Mouse (Mus musculus) embryonic facial prominence, embryonic 14.5 days (tissue): ENCODE measurements around the gene Med22. TPM values are rescaled to one million over a fixed set of nuclear protein-coding genes. Genes with fewer than 3 reads are reported as not detected.

Source experiments
- ATAC-seq: fragments of 200-750 bp; cut with Nextera tagmentation; 2 replicates; pipeline ENCODE4 v1.8.0; 2017; ENCODE audit warnings: low read depth, moderate number of reproducible peaks, moderate TSS enrichment
- DNase-seq: peaks from one replicate; pipeline ENCODE4 v3.0.0-alpha.2; 2015; ENCODE audit warnings: low spot score
- H3K27ac ChIP-seq: fragments of 300-500 bp; sonication (generic); replicated peaks from 2 replicates; pipeline ENCODE4 v1.5.1; 2014; ENCODE audit warnings: low read depth, mild to moderate bottlenecking, low read length, moderate library complexity
- H3K27me3 ChIP-seq: fragments of 300-500 bp; sonication (generic); replicated peaks from 2 replicates; pipeline ENCODE4 v1.6.1; 2014; ENCODE audit warnings: low read length; ENCODE audit not compliant: control insufficient read depth, insufficient read depth
- H3K36me3 ChIP-seq: fragments of 300-500 bp; sonication (generic); 2 replicates; pipeline ENCODE4 v1.6.1; 2014; ENCODE audit warnings: low read length, mixed read lengths; ENCODE audit not compliant: control insufficient read depth, insufficient read depth
- H3K4me1 ChIP-seq: fragments of 300-500 bp; sonication (generic); 2 replicates; pipeline ENCODE4 v1.6.1; 2014; ENCODE audit warnings: antibody characterized with exemption, low read length; ENCODE audit not compliant: control insufficient read depth, insufficient read depth
- H3K4me2 ChIP-seq: fragments of 300-500 bp; sonication (generic); 2 replicates; pipeline ENCODE4 v1.6.1; 2014; ENCODE audit warnings: low read depth, mild to moderate bottlenecking, low read length, moderate library complexity, mixed read lengths
- H3K4me3 ChIP-seq: fragments of 300-500 bp; sonication (generic); 2 replicates; pipeline ENCODE4 v1.5.1; 2014; ENCODE audit warnings: low read depth, mild to moderate bottlenecking, low read length
- H3K9ac ChIP-seq: fragments of 300-500 bp; sonication (generic); 2 replicates; pipeline ENCODE4 v1.6.1; 2014; ENCODE audit warnings: low read depth, mild to moderate bottlenecking, low read length, moderate library complexity, mixed read lengths
- H3K9me3 ChIP-seq: fragments of 300-500 bp; sonication (generic); 2 replicates; pipeline ENCODE4 v1.6.1; 2016; ENCODE audit warnings: low read length; ENCODE audit not compliant: control insufficient read depth
- WGBS: fragments of 180-500 bp; shearing (Covaris S2); extraction: QIAGEN DNeasy Blood & Tissue Kit; methylation state at CpG from one replicate; pipeline ENCODE4 v1.1.7; 2014; 5-methylcytosine and 5-hydroxymethylcytosine counted together
- polyA plus RNA-seq: library from polyadenylated mRNA; unstranded; fragments of >200 nt; fragmentation: Nextera tagmentation; extraction: Ambion mirVana; gene quantifications from 2 replicates; pipeline ENCODE4 v1.2.1, GENCODE M21; 2014

The Med22 gene
- polyA plus RNA-seq, result 30.6 and 36.3 TPM in 2 replicates

DNA sequence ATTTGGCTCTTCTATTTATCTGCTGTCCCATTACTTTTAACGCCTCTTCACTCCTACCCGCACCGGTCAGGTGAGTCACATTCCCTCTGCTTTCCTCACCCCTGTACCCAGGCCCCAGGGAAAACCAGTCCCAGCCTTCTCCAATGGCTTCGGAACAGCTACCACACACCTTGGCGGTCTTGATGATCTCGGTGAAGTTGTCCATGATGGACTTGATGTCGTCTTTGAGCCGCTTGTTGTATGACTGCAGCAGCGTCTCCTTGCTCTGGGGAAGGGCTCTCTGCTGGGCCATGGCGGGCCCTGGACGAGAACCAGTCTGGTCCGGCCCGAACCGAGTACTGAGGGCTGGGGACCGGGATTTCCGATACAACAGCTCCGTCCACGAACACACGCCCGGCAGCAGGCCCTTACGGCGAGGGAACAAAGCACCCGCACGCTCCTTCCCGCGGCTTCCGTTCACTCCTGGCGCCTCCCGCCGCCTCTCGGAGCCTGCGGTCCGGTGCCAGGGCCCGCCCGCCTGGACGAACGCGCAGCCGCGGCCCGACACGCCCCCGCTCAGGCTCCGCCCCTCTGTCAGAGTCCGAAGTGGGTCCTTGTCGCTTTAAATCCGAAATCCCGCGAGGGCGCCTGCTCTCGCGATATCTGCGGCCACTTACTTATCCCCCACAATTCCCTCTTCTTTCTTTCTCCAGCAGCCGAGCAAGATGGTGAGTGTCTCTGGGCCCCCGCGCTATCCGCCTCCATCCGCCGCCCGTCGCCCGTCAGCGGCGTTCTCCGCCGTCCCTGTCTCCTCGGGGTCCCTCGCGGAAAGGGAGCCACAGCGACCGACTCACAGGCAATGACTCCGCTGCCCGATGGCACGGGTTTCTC lies at the start of gene Med22, which contains the start of gene Rpl7a:
TSS of gene Med22 (minus strand) at position 554 of the 870 bp plus-strand sequence.
TSS of gene Rpl7a (plus strand) at position 641 of the 870 bp plus-strand sequence.
- Histone ChIP-seq H3K9ac (peak within 1 kb of the TSS; percentile 98), H3K27me3 (no peaks in the 10 kb centered on the region), H3K27ac (peak within 1 kb of the TSS; percentile 91), H3K4me1 (peaks cover 17% of the 10 kb centered on the region), H3K36me3 (peaks cover 69% of the 10 kb centered on the region), H3K4me2 (peak within 1 kb of the TSS; percentile 95), H3K4me3 (peak within 1 kb of the TSS; percentile 85), H3K9me3 (no peaks in the 10 kb centered on the region)
- under 1% methylated on average over 45 of the region's 74 CpGs for WGBS
- peak; percentile 94 for ATAC-seq
- DNase-seq, result peak; percentile 99

DNA sequence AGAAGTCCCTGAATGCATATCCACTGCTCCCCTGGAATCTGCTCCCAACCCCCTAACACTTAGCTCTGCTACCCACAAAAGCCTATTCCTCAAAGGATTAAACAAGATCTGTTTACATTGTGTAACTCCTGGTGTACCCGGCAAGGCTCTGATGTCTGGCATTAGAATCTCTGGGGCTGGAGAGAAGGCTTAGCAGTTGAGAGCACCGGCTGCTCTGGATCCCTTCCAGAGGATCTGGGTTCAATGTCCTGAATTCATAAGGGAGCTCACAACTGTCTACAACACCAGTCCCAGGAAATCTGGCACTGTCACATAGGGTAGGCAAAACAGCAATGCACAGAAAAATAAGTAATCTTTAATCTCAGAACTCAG lies 47.0 kb upstream of the Med22 start:
- no peaks in the 10 kb centered on the region for H3K9me3 ChIP-seq
- no peak overlapping the region for H3K9ac ChIP-seq
- no peaks in the 10 kb centered on the region for H3K4me1 ChIP-seq
- H3K36me3 ChIP-seq, result peaks cover 94% of the 10 kb centered on the region
- DNase-seq (no peak), ATAC-seq (no peak)
- H3K27me3 ChIP-seq, result no peaks in the 10 kb centered on the region
- WGBS, result 74% methylated on average over 2 of the region's 2 CpGs
- H3K4me3 ChIP-seq, result no peak overlapping the region
- H3K27ac ChIP-seq, result no peak overlapping the region
- no peak overlapping the region for H3K4me2 ChIP-seq

DNA sequence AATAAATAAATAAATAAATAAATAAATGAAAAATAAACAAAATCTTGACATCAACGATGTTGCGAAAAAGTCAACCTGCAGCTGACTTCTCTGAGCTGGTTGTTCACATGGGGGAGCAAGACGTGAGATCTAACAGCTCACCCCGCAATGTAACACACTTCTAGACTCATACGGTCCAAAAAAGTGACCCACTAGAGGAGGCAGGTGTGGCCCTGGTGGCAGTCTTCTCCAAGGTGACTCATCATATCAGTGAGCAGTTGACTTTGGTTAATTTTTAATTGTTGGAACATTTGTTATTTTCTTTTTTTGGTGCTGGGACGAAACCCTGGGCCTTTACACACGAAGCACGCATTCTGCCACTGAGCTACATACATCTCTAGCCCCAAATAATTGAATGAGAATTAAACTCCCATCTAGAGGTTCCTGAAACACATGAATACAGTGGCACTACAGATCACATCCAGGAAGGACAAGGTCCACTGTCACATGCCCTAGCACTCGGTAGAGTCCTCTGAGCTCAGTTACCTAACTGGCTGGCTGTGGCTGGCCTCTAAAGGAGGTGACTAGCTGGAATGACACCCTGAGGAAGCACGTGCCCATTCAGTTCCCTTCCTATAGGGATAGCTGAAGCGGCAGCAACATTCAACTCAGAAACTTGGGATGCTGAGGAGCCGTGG lies 46.5 kb upstream of the Med22 start:
- WGBS, result 97% methylated on average over 12 of the region's 12 CpGs
- H3K4me3 ChIP-seq, result no peak overlapping the region
- H3K4me1 ChIP-seq, result no peaks in the 10 kb centered on the region
- H3K27ac ChIP-seq, result no peak overlapping the region
- no peak overlapping the region for H3K9ac ChIP-seq
- peaks cover 95% of the 10 kb centered on the region for H3K36me3 ChIP-seq
- H3K4me2 ChIP-seq, result no peak overlapping the region
- ATAC-seq (no peak), DNase-seq (no peak)
- no peaks in the 10 kb centered on the region for H3K27me3 ChIP-seq
- H3K9me3 ChIP-seq, result no peaks in the 10 kb centered on the region

DNA sequence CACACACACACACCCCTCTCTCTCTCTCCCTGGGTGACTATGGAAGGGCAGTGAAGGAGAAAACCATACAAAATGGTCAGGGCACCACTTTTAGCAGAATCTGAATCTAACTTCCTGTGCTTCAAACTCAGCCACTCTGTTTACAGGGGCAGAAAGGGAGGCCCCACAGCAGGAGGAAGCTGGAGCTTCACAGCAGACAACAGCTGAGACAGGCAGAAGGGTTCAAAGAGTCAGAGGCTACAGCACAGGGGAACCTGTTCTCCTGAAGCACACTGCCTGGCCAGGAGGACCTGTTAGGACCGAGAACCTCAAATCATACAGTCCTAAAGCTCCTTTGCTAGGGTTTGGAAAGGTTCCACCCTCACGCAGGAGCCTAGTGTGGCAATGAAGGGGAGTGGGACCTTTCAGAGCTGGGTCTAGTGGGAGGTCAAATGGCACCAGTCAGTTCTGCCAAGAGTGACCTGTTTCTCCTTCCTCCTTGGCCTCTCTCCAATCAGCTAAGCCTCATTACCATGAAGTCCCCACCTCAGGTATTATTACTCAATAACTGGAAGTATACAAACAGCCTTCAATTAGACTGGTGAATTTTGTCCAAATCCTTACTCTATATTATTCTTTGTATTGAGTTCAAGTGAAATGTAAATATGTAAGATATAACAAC lies 44.4 kb upstream of the Med22 start:
- peaks cover 90% of the 10 kb centered on the region for H3K36me3 ChIP-seq
- 89% methylated on average over 2 of the region's 2 CpGs for WGBS
- H3K27ac ChIP-seq, result no peak overlapping the region
- no peaks in the 10 kb centered on the region for H3K27me3 ChIP-seq
- no peaks in the 10 kb centered on the region for H3K4me1 ChIP-seq
- H3K9me3 ChIP-seq, result no peaks in the 10 kb centered on the region
- no peak overlapping the region for H3K4me3 ChIP-seq
- H3K4me2 ChIP-seq, result no peak overlapping the region
- DNase-seq (no peak), ATAC-seq (no peak)
- H3K9ac ChIP-seq, result no peak overlapping the region

DNA sequence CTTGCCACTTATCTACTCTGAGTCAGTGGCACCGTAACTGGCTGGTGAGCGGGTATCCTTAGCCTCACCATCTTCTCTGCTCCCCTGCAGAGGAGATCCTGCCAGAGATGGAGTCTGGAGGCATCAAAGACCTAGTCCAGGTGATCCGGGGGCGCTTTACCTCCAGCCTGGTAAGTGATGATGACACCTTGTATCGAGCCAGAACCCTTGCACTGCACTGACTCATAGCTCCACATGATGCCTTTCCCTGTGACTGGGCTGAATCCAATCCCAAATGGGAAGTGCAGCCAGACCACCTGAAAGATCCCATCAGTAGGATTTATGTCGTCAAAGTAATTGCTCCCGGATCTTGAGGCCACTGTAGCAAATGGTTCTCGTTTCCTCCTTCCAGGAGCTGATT lies 42.4 kb upstream of the Med22 start:
- Histone ChIP-seq H3K27ac (no peak overlapping the region), H3K9me3 (no peaks in the 10 kb centered on the region), H3K36me3 (peaks cover 80% of the 10 kb centered on the region), H3K4me2 (no peak overlapping the region), H3K27me3 (no peaks in the 10 kb centered on the region), H3K4me3 (no peak overlapping the region), H3K9ac (no peak overlapping the region), H3K4me1 (no peaks in the 10 kb centered on the region)
- DNase-seq (no peak), ATAC-seq (no peak)
- WGBS, result 82% methylated on average over 8 of the region's 8 CpGs

DNA sequence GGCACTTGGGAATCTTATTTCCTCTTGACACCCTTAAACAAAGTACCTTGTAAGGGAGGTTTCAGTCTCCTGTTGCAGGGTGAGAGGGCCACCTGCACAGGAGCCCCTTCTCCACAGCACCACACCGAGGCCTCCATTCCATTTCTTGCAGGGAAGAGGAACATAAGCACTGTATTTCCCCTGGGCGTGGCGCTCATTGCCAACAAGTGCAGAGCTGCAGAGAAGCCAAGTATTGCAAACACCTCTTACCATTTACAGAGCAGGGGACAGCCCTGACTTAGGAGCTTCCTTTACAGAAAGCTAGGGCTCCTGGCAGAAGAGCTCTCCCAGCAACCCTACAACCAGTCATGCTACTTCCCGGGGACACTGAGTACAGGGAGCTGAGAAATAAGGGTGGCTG lies 41.7 kb upstream of the Med22 start:
- 92% methylated on average over 4 of the region's 4 CpGs for WGBS
- H3K9ac ChIP-seq, result no peak overlapping the region
- H3K9me3 ChIP-seq, result no peaks in the 10 kb centered on the region
- H3K4me3 ChIP-seq, result no peak overlapping the region
- peaks cover 73% of the 10 kb centered on the region for H3K36me3 ChIP-seq
- H3K4me2 ChIP-seq, result no peak overlapping the region
- no peak for DNase-seq
- H3K27me3 ChIP-seq, result no peaks in the 10 kb centered on the region
- H3K4me1 ChIP-seq, result no peaks in the 10 kb centered on the region
- ATAC-seq, result no peak
- no peak overlapping the region for H3K27ac ChIP-seq

DNA sequence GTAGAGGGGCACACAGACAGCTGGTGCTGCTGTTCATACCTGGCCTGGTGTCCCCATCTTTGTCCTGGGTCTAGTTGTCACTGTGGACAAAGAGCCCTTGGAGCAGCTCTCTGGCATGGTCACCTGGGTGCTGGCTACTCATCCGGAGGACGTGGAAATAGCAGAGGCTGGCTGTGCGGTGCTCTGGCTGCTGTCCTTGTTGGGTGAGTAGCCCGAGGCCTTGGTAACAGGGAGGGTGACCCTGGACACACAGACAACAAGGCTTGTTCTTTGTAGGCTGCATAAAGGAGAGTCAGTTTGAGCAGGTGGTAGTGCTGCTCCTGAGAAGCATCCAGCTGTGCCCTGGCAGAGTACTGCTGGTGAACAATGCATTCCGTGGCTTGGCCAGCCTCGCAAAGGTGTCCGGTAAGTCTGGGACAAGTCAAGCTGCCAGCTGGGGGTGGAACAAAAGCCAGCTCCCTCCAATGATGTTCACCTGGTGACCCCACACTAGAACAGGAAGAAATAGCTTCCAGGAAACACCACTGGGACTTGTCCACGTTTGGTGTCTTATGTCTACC lies 40.9 kb upstream of the Med22 start:
- peaks cover 68% of the 10 kb centered on the region for H3K36me3 ChIP-seq
- H3K4me3 ChIP-seq, result no peak overlapping the region
- WGBS, result 81% methylated on average over 8 of the region's 8 CpGs
- H3K4me1 ChIP-seq, result no peaks in the 10 kb centered on the region
- no peak overlapping the region for H3K27ac ChIP-seq
- H3K9ac ChIP-seq, result no peak overlapping the region
- ATAC-seq (no peak), DNase-seq (no peak)
- H3K9me3 ChIP-seq, result no peaks in the 10 kb centered on the region
- H3K4me2 ChIP-seq, result no peak overlapping the region
- H3K27me3 ChIP-seq, result no peaks in the 10 kb centered on the region

DNA sequence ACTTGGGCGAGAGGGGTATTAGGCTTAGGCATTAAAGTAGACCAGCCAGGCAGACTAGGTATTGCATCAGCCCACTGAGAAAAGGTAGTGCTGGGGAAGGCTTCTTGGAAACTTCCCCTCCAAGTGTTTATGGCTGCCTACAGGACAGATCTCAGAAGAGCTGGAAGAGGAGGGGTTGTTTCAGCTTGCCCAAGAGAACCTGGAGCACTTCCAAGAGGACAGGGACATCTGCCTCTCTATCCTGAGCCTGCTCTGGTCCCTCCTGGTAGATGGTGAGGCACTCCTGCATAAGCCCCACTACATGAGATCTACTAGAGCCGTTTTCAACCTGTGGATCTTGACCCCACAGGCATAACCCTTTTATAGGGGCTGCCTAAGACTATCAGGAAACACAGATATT lies 39.9 kb upstream of the Med22 start:
- H3K4me1 ChIP-seq, result no peaks in the 10 kb centered on the region
- no peaks in the 10 kb centered on the region for H3K27me3 ChIP-seq
- peaks cover 58% of the 10 kb centered on the region for H3K36me3 ChIP-seq
- DNase-seq (no peak), ATAC-seq (no peak)
- H3K9me3 ChIP-seq, result no peaks in the 10 kb centered on the region
- 93% methylated on average over 2 of the region's 2 CpGs for WGBS
- no peak overlapping the region for H3K4me2 ChIP-seq
- H3K4me3 ChIP-seq, result no peak overlapping the region
- H3K27ac ChIP-seq, result no peak overlapping the region
- H3K9ac ChIP-seq, result no peak overlapping the region
